Mouse (Mus musculus) ES-E14 (cell line): Measurements from ENCODE around the gene Adh7. TPM values are rescaled to one million over a fixed set of nuclear protein-coding genes. Genes with fewer than 3 reads are reported as not detected.

Experiments used
- DNase-seq: peaks from one replicate; pipeline ENCODE4 v3.0.0-alpha.2; 2013; ENCODE audit warnings: low read depth, low spot score
- H3K27ac ChIP-seq: 2 replicates; pipeline ENCODE4 v1.5.1; 2012; ENCODE audit warnings: low read depth, mild to moderate bottlenecking, low read length, moderate library complexity, mixed read lengths; ENCODE audit not compliant: poor library complexity, insufficient read depth, severe bottlenecking
- H3K36me3 ChIP-seq: 2 replicates; pipeline ENCODE4 v1.6.1; 2012; ENCODE audit warnings: mild to moderate bottlenecking, low read length, moderate library complexity, mixed read lengths; ENCODE audit not compliant: control insufficient read depth, poor library complexity, insufficient read depth, severe bottlenecking
- H3K4me1 ChIP-seq, 2 experiments: fragments of 150-350 bp in 1 of 2; sonication (generic) in 1 of 2; 2 replicates each; pipeline ENCODE4 v1.6.1; 2012; ENCODE audit warnings: low read length in 2 of 2, mild to moderate bottlenecking in 1 of 2, mixed read lengths in 1 of 2; ENCODE audit not compliant: control insufficient read depth in 2 of 2, insufficient read depth in 2 of 2, poor library complexity in 1 of 2
- H3K4me3 ChIP-seq, 2 experiments: fragments of 150-350 bp in 1 of 2; sonication (generic) in 1 of 2; 2 replicates each; pipeline ENCODE4 v1.5.1; 2012; ENCODE audit warnings: low read length in 2 of 2, low read depth in 1 of 2, mild to moderate bottlenecking in 1 of 2, mixed read lengths in 1 of 2; ENCODE audit not compliant: insufficient read depth in 1 of 2, poor library complexity in 1 of 2, severe bottlenecking in 1 of 2
- H3K9ac ChIP-seq: 2 replicates; pipeline ENCODE4 v1.6.1; 2012; ENCODE audit warnings: low read depth, mild to moderate bottlenecking, low read length, mixed read lengths; ENCODE audit not compliant: poor library complexity, insufficient read depth, severe bottlenecking
- H3K9me3 ChIP-seq: fragments of 150-350 bp; sonication (generic); 2 replicates; pipeline ENCODE4 v1.6.1; 2012; ENCODE audit warnings: low read depth, mild to moderate bottlenecking, low read length; ENCODE audit not compliant: control insufficient read depth, insufficient read depth
- CHD2 ChIP-seq: IDR thresholded peaks from 2 replicates; pipeline ENCODE4 v1.6.1; 2014; ENCODE audit warnings: mild to moderate bottlenecking, low read depth, low read length, inconsistent platforms
- HCFC1 ChIP-seq: IDR thresholded peaks from 2 replicates; pipeline ENCODE4 v1.6.1; 2012; ENCODE audit warnings: low read length, inconsistent platforms, borderline replicate concordance; ENCODE audit not compliant: insufficient read depth
- MAFK ChIP-seq: IDR thresholded peaks from 2 replicates; pipeline ENCODE4 v1.6.1; 2014; ENCODE audit warnings: mild to moderate bottlenecking, low read depth, low read length, inconsistent platforms; ENCODE audit not compliant: insufficient read depth
- ZC3H11A ChIP-seq: IDR thresholded peaks from 2 replicates; pipeline ENCODE4 v1.6.1; 2012; ENCODE audit warnings: low read depth, mild to moderate bottlenecking, inconsistent platforms, low read length, borderline replicate concordance
- ZNF384 ChIP-seq: IDR thresholded peaks from 2 replicates; pipeline ENCODE4 v1.6.1; 2012; ENCODE audit warnings: low read depth, low read length, inconsistent platforms
- in situ Hi-C, 2 experiments: fragments of 600-800 bp; cut with MboI; formaldehyde crosslinking; loops; one replicate each; pipeline ENCODE4 v1.15.1; 2025; ENCODE audit warnings: low sequenced_read_pairs in 2 of 2, inconsistent platforms in 1 of 2; ENCODE audit not compliant: unreplicated experiment in 2 of 2
- total RNA-seq: library from RNA; depleted of rRNA; stranded (reverse); fragments of 300-350 nt; gene quantifications from 2 replicates; pipeline ENCODE4 v1.2.3, GENCODE M21; 2012

Adh7 gene
- total RNA-seq, 1 experiment: 0.36 TPM

GRCm38 (mm10) chr3:138210432-138211075 lies 7.0 kb upstream of the Adh7 start:
- Histone ChIP-seq H3K9ac (no peak overlapping the region), H3K4me3 (no peak overlapping the region), H3K27ac (no peak overlapping the region), H3K4me1 (peaks cover 0 to 3% of the 10 kb centered on the region in 2 experiments; a peak in 2 of 4 replicates), H3K9me3 (no peaks in the 10 kb centered on the region), H3K36me3 (no peaks in the 10 kb centered on the region)
- no peak for TF ChIP-seq HCFC1
- in situ Hi-C loops: no loop called here
- no peak for DNase-seq

- Histone ChIP-seq H3K4me1 (peaks cover 0 to 3% of the 10 kb centered on the region in 2 experiments; a peak in 2 of 4 replicates), H3K27ac (no peak overlapping the region), H3K9me3 (no peaks in the 10 kb centered on the region), H3K36me3 (no peaks in the 10 kb centered on the region), H3K4me3 (no peak overlapping the region), H3K9ac (no peak overlapping the region)
- TF ChIP-seq ZC3H11A: no peak
- TF ChIP-seq HCFC1: no peak
- TF ChIP-seq MAFK: no peak
- TF ChIP-seq ZNF384: no peak
- TF ChIP-seq CHD2: no peak
- DNase-seq: no peak
- in situ Hi-C loops: no loop called here
Observed at GRCm38 (mm10) chr3:138212431-138212951, 5.1 kb upstream of the Adh7 start.

GRCm38 (mm10) chr3:138215395-138215989 lies 2.1 kb upstream of the Adh7 start:
- peak; percentile 36 for DNase-seq
- in situ Hi-C loops: no loop called here
- Histone ChIP-seq H3K9me3 (no peaks in the 10 kb centered on the region), H3K27ac (no peak overlapping the region), H3K4me3 (no peak overlapping the region), H3K4me1 (peaks cover 0 to 3% of the 10 kb centered on the region in 2 experiments; a peak in 2 of 4 replicates), H3K9ac (0 out of 2 replicates have a peak overlapping the region, but pooled peaks have one; percentile 15), H3K36me3 (no peaks in the 10 kb centered on the region)
- TF ChIP-seq ZC3H11A (no peak), MAFK (no peak), ZNF384 (no peak), HCFC1 (no peak)

GRCm38 (mm10) chr3:138216091-138216490 lies 1.5 kb upstream of the Adh7 start:
- DNase-seq: no peak
- TF ChIP-seq ZNF384 (no peak), CHD2 (no peak), MAFK (no peak), ZC3H11A (no peak), HCFC1 (no peak)
- in situ Hi-C loops: no loop called here
- Histone ChIP-seq H3K36me3 (no peaks in the 10 kb centered on the region), H3K4me3 (no peak overlapping the region), H3K9ac (no peak overlapping the region), H3K27ac (no peak overlapping the region), H3K9me3 (no peaks in the 10 kb centered on the region), H3K4me1 (peaks cover 0 to 3% of the 10 kb centered on the region in 2 experiments; a peak in 2 of 4 replicates)
